Mouse (Mus musculus) ES-E14 (cell line): ENCODE results near the gene Macrod1. TPM values are rescaled to one million over a fixed set of nuclear protein-coding genes. Genes with fewer than 3 reads are reported as not detected.

Experiments used
- DNase-seq: peaks from one replicate; pipeline ENCODE4 v3.0.0-alpha.2; 2013; ENCODE audit warnings: low read depth, low spot score
- H3K27ac ChIP-seq: 2 replicates; pipeline ENCODE4 v1.5.1; 2012; ENCODE audit warnings: low read depth, mild to moderate bottlenecking, low read length, moderate library complexity, mixed read lengths; ENCODE audit not compliant: poor library complexity, insufficient read depth, severe bottlenecking
- H3K36me3 ChIP-seq: 2 replicates; pipeline ENCODE4 v1.6.1; 2012; ENCODE audit warnings: mild to moderate bottlenecking, low read length, moderate library complexity, mixed read lengths; ENCODE audit not compliant: control insufficient read depth, poor library complexity, insufficient read depth, severe bottlenecking
- H3K4me1 ChIP-seq, 2 experiments: fragments of 150-350 bp in 1 of 2; sonication (generic) in 1 of 2; 2 replicates each; pipeline ENCODE4 v1.6.1; 2012; ENCODE audit warnings: low read length in 2 of 2, mild to moderate bottlenecking in 1 of 2, mixed read lengths in 1 of 2; ENCODE audit not compliant: control insufficient read depth in 2 of 2, insufficient read depth in 2 of 2, poor library complexity in 1 of 2
- H3K4me3 ChIP-seq, 2 experiments: fragments of 150-350 bp in 1 of 2; sonication (generic) in 1 of 2; 2 replicates each; pipeline ENCODE4 v1.5.1; 2012; ENCODE audit warnings: low read length in 2 of 2, low read depth in 1 of 2, mild to moderate bottlenecking in 1 of 2, mixed read lengths in 1 of 2; ENCODE audit not compliant: insufficient read depth in 1 of 2, poor library complexity in 1 of 2, severe bottlenecking in 1 of 2
- H3K9ac ChIP-seq: 2 replicates; pipeline ENCODE4 v1.6.1; 2012; ENCODE audit warnings: low read depth, mild to moderate bottlenecking, low read length, mixed read lengths; ENCODE audit not compliant: poor library complexity, insufficient read depth, severe bottlenecking
- H3K9me3 ChIP-seq: fragments of 150-350 bp; sonication (generic); 2 replicates; pipeline ENCODE4 v1.6.1; 2012; ENCODE audit warnings: low read depth, mild to moderate bottlenecking, low read length; ENCODE audit not compliant: control insufficient read depth, insufficient read depth
- CHD2 ChIP-seq: IDR thresholded peaks from 2 replicates; pipeline ENCODE4 v1.6.1; 2014; ENCODE audit warnings: mild to moderate bottlenecking, low read depth, low read length, inconsistent platforms
- HCFC1 ChIP-seq: IDR thresholded peaks from 2 replicates; pipeline ENCODE4 v1.6.1; 2012; ENCODE audit warnings: low read length, inconsistent platforms, borderline replicate concordance; ENCODE audit not compliant: insufficient read depth
- MAFK ChIP-seq: IDR thresholded peaks from 2 replicates; pipeline ENCODE4 v1.6.1; 2014; ENCODE audit warnings: mild to moderate bottlenecking, low read depth, low read length, inconsistent platforms; ENCODE audit not compliant: insufficient read depth
- ZC3H11A ChIP-seq: IDR thresholded peaks from 2 replicates; pipeline ENCODE4 v1.6.1; 2012; ENCODE audit warnings: low read depth, mild to moderate bottlenecking, inconsistent platforms, low read length, borderline replicate concordance
- ZNF384 ChIP-seq: IDR thresholded peaks from 2 replicates; pipeline ENCODE4 v1.6.1; 2012; ENCODE audit warnings: low read depth, low read length, inconsistent platforms
- in situ Hi-C, 2 experiments: fragments of 600-800 bp; cut with MboI; formaldehyde crosslinking; loops; one replicate each; pipeline ENCODE4 v1.15.1; 2025; ENCODE audit warnings: low sequenced_read_pairs in 2 of 2, inconsistent platforms in 1 of 2; ENCODE audit not compliant: unreplicated experiment in 2 of 2
- total RNA-seq: library from RNA; depleted of rRNA; stranded (reverse); fragments of 300-350 nt; gene quantifications from 2 replicates; pipeline ENCODE4 v1.2.3, GENCODE M21; 2012

The Macrod1 gene
- total RNA-seq, 1 experiment = 1.4 TPM

DNA sequence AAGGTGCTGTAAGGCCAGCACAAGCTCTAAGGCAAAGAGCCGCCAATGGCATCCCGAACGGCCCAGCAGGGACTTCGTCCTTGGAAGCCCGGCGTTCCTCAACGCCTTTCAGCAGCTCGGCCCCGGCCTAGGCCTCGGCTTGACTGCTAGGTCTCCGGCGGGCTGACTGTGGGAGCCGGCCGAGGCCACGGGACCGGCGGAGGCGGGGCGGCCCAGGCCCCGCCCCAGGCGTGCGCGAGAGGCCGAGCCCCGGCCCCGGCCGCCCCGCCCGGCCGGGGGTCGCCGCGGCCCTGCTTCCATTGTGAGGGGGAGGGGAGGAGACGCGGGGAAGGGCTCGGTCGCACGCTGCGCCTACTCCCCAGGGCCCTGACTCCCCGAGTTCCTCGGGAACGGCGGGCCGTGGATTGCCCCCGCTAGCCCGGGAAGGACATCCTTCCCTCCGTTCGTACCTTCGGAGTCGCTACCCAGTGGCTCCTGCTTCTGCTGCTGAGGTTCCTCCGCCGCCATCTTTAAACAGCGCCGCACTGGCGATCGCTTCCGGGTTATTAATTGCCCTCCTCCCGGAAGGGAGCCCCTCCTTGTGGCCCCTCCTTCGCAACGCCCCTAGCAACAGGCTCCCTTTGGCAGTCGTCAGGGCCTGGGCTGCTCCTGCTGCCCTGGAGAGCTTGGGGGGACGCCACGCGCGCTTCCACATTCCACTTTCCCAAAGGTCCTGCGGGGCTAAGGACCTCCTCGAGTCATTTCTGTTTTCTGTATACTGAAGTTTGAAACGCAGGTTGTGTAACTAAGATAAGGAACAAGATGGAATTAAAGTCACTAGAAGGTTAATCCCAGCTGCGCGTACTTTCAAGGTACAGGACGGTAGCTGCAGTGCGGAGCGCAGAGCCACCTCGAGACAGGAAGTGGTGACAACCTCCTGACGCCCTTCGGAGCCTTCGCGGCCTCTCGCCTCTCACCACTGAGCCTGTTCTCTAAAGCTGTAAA is 149.4 kb downstream of the Macrod1 start, which contains the start of gene Otub1:
TSS of gene Otub1 (minus strand) at position 564 of the 984 bp plus-strand sequence.
- in situ Hi-C loops = no loop called here
- H3K4me1 ChIP-seq = peaks cover 0 to 6% of the 10 kb centered on the region in 2 experiments; a peak in 2 of 4 replicates

DNA sequence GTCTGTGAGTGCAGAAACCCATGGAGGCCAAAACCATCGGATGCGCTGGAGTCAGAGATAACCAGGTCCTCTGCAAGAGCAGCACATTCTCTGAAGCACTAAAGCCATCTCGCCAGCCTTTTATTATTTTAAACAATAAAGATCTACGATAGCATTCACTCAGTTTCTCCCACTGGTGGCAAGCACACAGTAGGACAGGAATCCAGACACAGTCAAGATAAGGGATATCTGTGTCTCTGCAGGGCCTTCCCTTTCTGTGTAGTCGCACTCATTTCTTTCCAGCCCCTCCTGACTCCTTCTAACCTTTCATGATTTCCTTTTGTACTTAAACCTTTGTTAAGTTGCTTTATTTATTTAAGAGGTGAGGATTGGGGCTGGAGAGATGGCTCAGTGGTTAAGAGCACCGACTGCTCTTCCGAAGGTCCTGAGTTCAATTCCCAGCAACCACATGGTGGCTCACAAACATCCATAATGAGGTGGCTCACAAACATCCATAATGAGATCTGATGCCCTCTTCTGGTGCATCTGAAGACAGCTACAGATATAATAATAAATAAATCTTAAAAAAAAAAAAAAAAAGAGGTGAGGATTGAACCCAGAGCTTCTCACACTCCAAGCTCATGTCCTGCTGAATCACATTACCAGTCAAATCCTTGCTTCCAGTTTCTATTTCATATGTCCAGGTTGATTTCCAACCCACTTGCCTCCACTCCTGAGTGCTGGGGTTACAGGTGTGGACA is 153.5 kb downstream of the Macrod1 start:
- H3K4me3 ChIP-seq = no peak overlapping the region
- no peaks in the 10 kb centered on the region for H3K9me3 ChIP-seq
- H3K36me3 ChIP-seq = peaks cover 16% of the 10 kb centered on the region
- no peak overlapping the region for H3K27ac ChIP-seq
- no peak for TF ChIP-seq HCFC1
- 0 out of 2 replicates have a peak, but pooled peaks have one; percentile 11 for TF ChIP-seq ZNF384
- no peak overlapping the region for H3K9ac ChIP-seq
- peaks cover 0 to 4% of the 10 kb centered on the region in 2 experiments; a peak in 1 of 4 replicates for H3K4me1 ChIP-seq
- in situ Hi-C loops = no loop called here
- DNase-seq = no peak

More for the DNA sequence above, 149.4 kb downstream of the Macrod1 start, which contains the start of gene Otub1:
- no peak for TF ChIP-seq MAFK
- no peak for TF ChIP-seq ZNF384
- TF ChIP-seq CHD2 = peak; percentile 61; the same call in 1 of the 2 replicates
- TF ChIP-seq HCFC1 = peak; percentile 78
- TF ChIP-seq ZC3H11A = no peak
- H3K27ac ChIP-seq = peak within 1 kb of the TSS; percentile 96
- peak; percentile 93 for DNase-seq
- H3K36me3 ChIP-seq = peaks cover 26% of the 10 kb centered on the region
- peak within 1 kb of the TSS; percentile 99 for H3K9ac ChIP-seq
- H3K9me3 ChIP-seq = no peaks in the 10 kb centered on the region
- peak within 1 kb of the TSS; percentile 88 to 96 for H3K4me3 ChIP-seq

DNA sequence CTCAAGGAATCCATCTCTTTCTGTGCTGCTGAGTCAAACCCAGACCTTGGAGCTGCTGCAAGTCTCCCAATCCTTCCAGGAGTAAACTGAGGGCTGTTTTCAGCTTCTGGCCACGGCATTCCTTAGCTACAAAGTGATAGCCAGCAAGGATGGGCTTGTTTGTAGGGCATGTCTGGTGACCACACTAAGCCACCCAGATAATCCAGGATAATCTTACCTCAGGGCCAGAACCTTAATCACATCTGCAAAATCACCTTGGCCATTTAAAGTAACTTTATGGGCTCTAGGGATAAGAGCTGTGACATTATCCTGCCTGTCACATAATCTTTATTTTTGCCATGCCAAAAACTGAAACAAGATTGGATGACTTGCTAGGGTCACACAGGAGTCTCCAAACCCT is 155.6 kb downstream of the Macrod1 start:
- Histone ChIP-seq H3K9me3 (no peaks in the 10 kb centered on the region), H3K4me1 (peaks cover 3 to 8% of the 10 kb centered on the region in 2 experiments; a peak in 2 of 4 replicates), H3K27ac (no peak overlapping the region), H3K36me3 (peaks cover 21% of the 10 kb centered on the region), H3K9ac (no peak overlapping the region), H3K4me3 (no peak overlapping the region)
- TF ChIP-seq CHD2 (no peak), MAFK (no peak), ZNF384 (no peak), HCFC1 (no peak), ZC3H11A (no peak)
- in situ Hi-C loops = no loop called here
- no peak for DNase-seq

DNA sequence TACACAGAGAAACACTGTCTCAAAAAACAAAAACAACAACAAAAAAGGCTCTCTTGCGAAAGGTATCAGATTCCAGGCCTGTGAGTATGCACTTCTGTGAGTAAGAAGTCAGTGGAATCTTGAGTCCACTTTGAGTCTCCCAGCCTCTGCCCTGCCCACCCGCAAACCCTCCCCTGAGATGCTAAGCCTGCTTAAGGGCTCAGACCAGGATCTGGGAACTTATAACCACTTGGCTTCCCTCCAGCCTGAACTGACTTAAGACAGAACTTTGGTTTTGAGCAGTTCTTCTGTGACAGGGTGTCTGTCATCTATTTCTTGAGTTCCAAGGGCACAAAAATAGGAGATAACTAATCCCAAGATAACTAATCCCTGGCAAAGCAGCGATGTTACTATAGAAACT is 156.4 kb downstream of the Macrod1 start:
- in situ Hi-C loops = no loop called here
- H3K4me3 ChIP-seq = no peak overlapping the region

More for the DNA sequence above, 156.4 kb downstream of the Macrod1 start:
- no peak overlapping the region for H3K27ac ChIP-seq
- peaks cover 21% of the 10 kb centered on the region for H3K36me3 ChIP-seq
- TF ChIP-seq HCFC1 (no peak), ZC3H11A (no peak), MAFK (no peak), CHD2 (no peak), ZNF384 (no peak)
- H3K4me1 ChIP-seq = peaks cover 3 to 8% of the 10 kb centered on the region in 2 experiments; a peak in 2 of 4 replicates
- no peak for DNase-seq
- H3K9ac ChIP-seq = no peak overlapping the region
- H3K9me3 ChIP-seq = no peaks in the 10 kb centered on the region
